Mouse (Mus musculus): ENCODE results near the gene Chic2.

Chic2 gene

GRCm38 (mm10) chr5:75044310-75044904, at the start of gene Chic2:
Chic2 (minus strand) TSS chr5:75044774.
- peak; percentile 75 to 80 for DNase-seq (ENCODE audit: low spot score in 2 of 2)

DNA sequence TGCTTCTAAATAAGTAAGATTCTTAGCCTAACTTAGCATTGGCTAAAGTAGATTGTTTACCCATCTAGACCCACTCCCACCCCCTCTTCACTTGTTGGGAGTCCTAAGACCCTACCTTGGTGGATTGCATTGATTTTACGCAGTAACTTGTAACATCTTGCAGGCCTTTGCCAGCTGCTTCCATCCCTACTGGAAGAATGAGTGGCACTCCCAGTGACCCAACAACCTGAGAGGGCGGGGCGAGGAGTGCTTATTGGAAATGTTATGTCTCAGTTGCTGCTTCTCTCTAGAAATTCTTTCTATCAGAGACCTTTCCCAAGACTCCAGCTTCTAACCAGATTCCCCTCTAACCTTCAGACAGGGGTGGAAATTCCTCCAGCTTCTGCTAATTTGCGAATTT, 41.3 kb upstream of the Chic2 start:
- DNase-seq (ENCODE audit: low spot score in 2 of 2), result no peak

DNA sequence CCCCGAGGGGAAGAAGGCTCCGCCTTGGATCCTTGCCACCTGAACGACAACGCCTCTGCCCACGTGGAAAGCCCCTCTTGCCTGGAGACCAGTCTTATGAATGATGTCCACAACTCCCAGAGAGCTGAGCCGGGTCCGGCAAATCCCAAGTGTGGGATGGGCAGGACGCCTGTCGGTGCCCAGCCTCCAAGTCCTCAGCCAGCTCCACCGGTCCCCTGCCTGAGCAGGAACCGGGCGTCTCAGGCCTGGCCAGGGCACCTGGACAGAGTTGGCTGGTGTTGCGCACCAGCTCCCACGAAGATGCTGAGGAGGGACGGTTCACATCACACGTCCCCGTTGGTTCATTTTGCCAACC, 40.9 kb upstream of the Chic2 start:
- no peak for DNase-seq (ENCODE audit: low spot score in 2 of 2)

DNA sequence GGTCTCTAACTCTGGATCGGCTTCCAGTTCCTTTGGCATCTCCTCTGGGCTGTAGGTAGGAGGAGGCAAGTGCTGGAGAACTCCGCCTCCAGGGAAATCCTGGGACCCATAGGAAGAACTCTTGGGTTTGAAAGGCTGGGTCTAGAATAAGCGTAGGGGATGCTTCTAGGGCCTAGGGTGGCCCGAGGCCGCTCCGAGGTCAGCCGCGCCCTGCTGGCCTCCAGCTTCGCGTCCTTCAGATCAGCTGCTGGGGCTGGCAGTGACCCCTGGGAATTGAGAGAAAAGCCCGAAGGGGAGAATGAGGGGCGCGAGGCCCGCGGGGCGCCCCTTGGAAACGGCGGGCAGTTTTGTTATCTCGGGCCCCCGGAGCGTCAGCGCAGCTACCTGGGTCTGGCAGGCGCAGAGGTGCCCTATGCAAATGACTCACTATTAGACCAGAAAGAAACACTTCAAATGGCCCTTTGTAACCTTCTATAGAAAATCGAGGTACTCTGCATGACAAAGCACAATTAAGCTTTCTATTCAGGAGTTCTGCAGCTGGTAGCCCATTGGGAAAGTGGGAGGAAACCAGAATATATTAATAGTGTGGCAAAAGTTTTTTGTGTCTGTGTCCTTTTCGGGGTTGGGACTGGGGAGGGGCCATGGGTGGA, 40.4 kb upstream of the Chic2 start:
- DNase-seq (ENCODE audit: low spot score in 2 of 2), result no peak

- DNase-seq (ENCODE audit: low spot score in 2 of 2), result no peak
Observed at GRCm38 (mm10) chr5:75084393-75084870, 39.9 kb upstream of the Chic2 start.

DNA sequence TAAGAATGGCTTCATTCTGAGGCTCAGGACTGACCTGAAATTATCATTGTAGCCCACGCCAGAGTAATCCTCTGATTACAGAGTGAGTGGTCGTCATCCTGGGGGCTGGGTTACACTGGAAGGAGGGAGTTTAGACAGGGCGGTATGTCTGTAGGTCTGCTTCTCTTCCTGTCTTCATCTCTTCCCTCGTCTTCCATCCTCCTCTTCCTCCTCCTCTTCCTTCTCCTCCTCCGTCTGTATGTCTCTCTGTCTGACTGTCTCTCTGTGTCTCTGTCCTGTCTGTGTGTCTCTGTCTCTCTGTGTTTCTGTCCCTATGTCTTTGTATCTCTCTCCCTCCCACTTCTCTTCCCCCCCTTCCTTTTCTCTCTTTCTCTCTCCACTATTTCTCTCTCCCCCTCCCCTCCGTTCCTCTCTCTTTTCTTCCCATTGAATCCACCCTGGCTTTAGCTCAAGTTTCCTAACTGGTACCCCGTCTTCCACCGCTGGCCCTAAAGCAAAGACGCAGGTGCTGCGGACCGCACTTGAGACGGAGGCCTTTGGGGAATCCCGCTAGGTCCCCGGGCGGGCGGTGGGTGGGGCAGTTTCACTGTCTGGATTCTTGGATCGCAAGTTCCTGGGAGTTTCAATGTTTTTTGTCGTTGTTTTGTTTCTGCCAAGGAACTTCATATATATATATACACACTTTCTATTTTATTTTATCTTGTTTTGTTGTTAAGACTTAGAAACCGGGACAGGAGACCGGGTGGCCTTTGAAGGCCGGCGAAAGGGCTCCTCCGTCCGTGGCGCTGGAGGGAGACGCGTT, 39.2 kb upstream of the Chic2 start:
- DNase-seq (ENCODE audit: low spot score in 2 of 2), result no peak

DNA sequence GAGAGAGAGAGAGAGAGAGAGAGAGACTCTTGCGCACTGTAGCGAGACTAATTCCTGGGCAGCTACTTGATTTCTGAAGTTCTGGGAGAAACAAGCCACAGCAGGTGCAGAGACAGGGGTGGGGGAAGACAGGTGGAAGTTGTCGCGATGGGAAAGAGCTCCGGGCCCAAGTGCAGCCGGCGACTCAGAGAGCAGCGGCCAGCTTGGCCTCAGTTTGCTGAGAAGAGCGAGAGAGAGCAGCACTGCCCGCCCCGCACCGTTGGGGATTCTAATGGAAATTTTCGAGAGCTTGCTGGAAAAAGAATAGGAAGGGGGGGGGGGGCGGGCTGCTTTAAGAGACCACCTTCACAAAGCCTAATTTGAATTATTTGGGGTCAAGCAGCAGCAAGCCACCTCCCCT, 38.5 kb upstream of the Chic2 start:
- DNase-seq (ENCODE audit: low spot score in 2 of 2), result no peak

DNA sequence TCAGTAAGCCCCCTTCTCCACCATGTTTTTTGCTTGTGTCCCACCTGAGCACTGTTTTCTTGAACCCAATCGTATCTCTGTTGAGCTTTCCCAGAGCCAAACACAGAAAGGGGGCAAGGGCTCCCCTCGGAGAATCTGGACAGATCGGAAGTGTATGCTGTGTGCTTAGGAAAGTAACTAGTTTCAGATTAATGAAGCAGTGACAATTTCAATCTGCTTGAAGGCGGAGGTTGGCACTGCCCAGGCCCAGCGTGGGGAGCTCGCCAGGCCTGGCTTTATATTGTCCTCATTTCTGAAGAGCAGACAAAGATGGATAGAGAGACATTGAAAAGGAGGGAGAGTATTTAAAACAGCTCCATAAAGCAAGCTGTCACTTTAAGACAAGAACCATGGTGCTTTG, 37.9 kb upstream of the Chic2 start:
- DNase-seq (ENCODE audit: low spot score in 2 of 2), result no peak

DNA sequence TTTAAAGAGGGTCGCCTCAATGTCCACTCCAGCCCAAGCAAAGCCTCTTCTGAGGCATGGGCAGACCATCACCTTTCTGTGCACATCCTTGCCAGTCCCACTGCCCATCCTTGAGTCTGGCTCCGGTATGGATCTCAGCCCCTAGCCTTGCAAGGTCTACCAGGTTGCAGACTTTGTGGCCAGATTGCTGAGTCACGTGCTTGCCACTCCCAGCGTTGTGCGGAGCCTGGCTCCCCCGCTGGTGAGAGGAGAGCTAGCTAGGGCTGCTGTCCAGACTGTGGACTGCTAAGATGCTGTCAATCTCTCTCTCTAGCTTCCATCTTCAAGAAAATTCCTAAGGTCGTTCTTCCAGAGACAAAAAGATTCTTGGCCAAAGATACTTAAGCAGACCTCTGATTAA, 35.0 kb upstream of the Chic2 start:
- no peak for DNase-seq (ENCODE audit: low spot score in 2 of 2)

GRCm38 (mm10) chr5:75077051-75077380, 32.4 kb upstream of the Chic2 start:
- DNase-seq (ENCODE audit: low spot score in 2 of 2), result no peak

- no peak for DNase-seq (ENCODE audit: low spot score in 2 of 2)
Observed at GRCm38 (mm10) chr5:75076326-75077050, 31.9 kb upstream of the Chic2 start.

- no peak for DNase-seq (ENCODE audit: low spot score in 2 of 2)
Observed at GRCm38 (mm10) chr5:75075383-75075941, 30.9 kb upstream of the Chic2 start, which contains the start of gene Gsx2. Gsx2 (plus strand) TSS chr5:75075601.

- no peak for DNase-seq (ENCODE audit: low spot score in 2 of 2)
Observed at GRCm38 (mm10) chr5:75074537-75075382, 30.2 kb upstream of the Chic2 start.

DNA sequence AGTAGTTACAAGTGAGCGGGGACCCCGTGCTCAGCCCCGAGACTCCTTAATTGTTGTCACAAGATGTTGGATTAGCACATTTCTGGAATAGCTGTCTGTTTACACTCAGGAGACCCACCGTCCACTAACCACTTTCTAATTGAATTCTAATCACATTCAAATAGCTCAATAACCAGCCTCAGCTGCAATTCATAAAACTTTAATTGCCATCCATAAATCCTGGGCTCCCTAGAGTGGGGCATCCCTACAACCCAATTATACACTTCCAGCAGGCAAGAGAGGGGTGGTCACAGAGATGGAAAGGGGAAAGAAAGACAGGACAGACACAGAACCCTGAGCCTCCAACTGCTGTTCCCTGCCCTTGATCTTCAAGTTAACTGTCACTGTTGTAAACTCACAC, 29.6 kb upstream of the Chic2 start:
- no peak for DNase-seq (ENCODE audit: low spot score in 2 of 2)

DNA sequence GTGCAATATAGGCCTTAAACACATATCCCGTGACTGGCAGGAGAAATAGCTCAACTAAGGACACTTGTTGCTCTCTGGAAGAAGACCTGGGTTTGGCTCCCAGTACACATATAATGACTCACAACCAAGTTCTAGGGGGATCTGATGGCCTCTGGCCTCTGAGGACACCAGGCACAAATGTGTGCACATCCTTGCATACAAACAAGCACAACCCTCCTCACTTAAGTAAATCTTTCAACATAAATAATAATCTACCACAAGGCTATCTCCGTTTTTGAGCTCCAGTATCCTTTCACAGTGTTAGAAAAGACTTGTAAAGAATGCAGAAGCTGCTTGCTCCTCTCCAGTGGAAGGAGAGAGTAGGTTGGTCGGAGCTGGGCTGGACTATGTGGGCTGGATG, 29.1 kb upstream of the Chic2 start:
- no peak for DNase-seq (ENCODE audit: low spot score in 2 of 2)

- DNase-seq (ENCODE audit: low spot score in 2 of 2), result no peak
Observed at GRCm38 (mm10) chr5:75073167-75073566, 28.6 kb upstream of the Chic2 start.

GRCm38 (mm10) chr5:75072532-75072931, 28.0 kb upstream of the Chic2 start:
- no peak for DNase-seq (ENCODE audit: low spot score in 2 of 2)

GRCm38 (mm10) chr5:75071951-75072350, 27.4 kb upstream of the Chic2 start:
- DNase-seq (ENCODE audit: low spot score in 2 of 2), result no peak

GRCm38 (mm10) chr5:75070656-75071375, 26.2 kb upstream of the Chic2 start:
- DNase-seq (ENCODE audit: low spot score in 2 of 2), result no peak

DNA sequence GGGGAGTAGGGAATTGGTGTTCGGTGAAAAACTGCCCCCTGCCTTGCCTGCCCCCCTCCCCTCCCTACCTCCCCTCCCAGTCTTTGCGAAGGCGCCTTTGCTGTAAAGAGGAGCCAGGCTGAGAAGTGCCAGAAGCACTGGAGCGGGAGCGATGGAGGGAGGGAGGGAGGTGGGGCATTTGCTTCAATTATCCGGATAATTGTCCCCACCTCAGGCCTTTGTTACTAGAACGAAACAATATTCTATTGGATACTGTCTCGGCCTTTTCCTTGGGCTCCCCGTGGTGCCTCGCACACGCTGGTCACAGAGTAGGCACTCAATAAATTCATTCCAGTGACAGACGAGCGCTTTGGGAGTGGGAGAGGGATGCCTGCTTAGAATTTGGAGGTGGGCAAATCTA, 25.6 kb upstream of the Chic2 start:
- no peak for DNase-seq (ENCODE audit: low spot score in 2 of 2)

Measured in urinary bladder, adult 18-20 months (tissue).